Mouse (Mus musculus): ENCODE measurements around the gene Dppa5a.
"Not testable (repeated sequence)": the region's sequence is repeated elsewhere in the genome, so short reads cannot be mapped to it uniquely, and the experiment has no call there.

Gene Dppa5a

DNA sequence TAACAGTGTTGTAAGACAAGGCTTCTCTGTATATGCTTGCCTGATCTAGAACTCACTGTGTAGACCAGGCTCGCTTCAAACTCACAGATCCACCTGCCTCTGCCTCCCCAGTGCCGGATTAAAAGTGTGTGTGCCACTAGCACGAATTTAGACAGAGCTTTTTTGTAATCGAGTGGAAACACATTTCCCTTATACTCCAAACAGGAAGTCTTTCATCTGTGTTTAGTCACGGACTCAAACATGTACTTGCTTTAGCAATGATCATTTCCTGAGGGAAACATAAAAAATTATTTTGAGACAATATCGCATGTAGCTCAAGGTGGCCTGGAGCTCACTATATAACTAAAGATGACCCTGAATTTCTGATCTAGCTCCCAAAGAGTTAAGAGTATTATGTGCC, 4.6 kb downstream of the Dppa5a start:
- no peak for DNase-seq

DNA sequence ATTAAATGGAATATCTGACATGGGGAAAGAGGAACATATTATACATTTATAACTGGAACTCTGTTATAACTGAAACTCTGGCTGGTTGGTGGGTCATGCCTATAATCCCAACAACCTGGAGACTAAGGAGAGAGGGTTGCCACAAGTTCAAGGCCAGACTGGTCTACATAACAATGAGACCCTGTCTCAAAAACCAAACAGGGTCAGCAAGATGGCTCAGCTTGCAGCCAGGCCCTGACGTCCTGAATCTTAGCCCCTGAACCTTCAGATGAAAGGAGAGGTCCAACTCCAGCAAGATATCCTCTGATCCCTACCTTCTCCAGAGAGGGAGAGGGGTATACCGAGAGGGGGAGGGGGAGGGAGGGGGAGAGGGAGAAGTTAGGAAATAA, 7.5 kb downstream of the Dppa5a start:
- DNase-seq = no peak

DNA sequence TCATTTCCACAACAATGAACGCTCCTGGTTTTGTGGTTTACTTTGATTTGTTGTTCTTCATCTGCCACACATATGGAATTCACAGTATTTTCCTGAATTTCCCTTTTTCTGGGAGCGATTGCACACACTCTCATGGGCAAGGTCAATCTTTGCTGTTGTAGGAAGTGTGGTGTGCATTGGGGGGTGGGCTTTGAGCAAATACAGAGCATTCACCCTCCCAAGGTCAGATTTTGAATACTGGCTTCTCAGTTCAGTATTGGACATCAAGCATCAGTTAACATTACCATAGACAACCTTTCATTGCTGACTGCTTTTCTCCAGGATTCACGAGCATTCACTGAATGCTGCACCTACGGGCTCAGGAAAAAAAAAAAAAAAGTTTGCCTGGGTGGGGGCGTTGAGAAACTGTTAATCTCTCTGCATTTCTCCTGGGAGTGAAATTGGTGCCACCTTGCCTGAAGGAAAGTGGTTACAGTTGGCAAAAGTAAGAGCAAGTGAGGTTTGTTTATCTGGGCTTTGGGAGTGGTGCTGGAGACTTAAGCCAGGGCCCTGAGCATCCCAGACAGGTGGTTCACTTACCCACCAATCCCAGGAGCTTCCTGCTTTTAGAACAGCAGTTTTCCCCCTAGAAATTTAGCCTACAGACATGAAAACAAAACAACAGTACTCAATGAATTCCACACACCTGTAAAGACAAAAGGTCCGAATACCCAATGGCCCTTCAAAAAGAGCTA, 8.1 kb downstream of the Dppa5a start:
- DNase-seq = no peak

GRCm38 (mm10) chr9:78358053-78358452, 9.9 kb downstream of the Dppa5a start:
- DNase-seq = peak; percentile 64

GRCm38 (mm10) chr9:78355611-78356010, 12.4 kb downstream of the Dppa5a start, which contains the start of gene Gsta2:
Gene Gsta2 (minus strand): TSS chr9:78355788.
- DNase-seq = no peak

GRCm38 (mm10) chr9:78354665-78355578, 13.1 kb downstream of the Dppa5a start:
- DNase-seq = no peak

GRCm38 (mm10) chr9:78351504-78352220, 16.3 kb downstream of the Dppa5a start:
- no peak for DNase-seq

DNA sequence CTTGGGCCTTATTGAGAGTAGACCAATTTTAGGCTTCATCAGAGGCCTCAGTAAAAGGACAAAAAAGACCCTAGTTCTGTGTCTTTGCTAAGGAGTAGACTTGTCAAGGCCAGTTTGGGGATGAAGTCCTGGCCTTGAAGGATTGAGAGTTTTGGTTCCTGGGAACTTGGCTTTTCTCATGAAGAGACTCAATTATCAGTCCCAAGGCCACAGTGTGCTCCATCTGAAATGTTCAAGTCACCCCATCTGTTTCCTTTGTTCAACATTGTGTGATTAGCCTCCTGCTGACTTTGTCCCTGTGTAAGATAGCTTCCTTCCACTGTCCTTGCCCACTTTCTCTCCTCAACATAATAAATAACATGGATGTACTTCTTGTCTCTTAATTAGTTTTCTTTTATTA, 18.0 kb downstream of the Dppa5a start:
- DNase-seq = not testable (repeated sequence)

GRCm38 (mm10) chr9:78349141-78349540, 18.8 kb downstream of the Dppa5a start:
- DNase-seq = not testable (repeated sequence)

DNA sequence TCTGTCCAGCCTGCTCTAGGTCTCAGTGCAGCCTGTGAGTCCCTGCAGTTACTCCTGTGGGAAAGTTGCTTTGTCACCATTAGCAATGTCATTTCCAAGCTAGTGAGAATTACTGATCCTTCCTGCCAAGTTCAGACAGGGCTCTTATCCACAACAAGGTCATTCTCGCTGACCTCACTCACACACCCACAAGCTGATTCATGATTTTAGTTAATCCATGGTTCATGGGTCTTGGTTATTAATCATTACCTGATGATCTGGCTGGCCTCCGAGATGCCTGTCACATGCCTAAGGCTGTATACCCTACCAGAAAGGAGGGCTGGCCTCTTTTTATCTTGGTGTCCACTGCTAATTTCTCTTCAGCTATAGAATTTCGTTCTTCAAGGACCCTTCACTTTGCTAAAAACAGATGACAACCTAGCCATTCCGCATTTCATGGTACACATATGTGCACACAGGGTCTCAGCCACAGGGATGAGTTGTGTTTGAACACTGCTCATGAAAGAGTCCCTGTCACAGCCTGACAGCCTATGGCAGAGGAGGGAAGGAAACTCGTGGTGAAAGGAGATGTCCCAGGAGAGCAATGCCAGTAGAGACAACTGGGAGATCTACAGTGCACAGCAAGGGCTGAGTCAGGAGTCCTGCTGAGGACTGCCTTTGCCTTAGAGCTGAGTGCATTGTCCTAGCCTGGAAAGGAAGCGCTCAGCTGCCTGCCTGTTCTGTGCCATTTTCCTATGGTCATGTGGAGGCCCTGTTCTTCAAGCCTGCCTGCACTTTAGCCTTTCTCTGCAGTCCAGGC, 19.6 kb downstream of the Dppa5a start:
- DNase-seq = not testable (repeated sequence)

DNA sequence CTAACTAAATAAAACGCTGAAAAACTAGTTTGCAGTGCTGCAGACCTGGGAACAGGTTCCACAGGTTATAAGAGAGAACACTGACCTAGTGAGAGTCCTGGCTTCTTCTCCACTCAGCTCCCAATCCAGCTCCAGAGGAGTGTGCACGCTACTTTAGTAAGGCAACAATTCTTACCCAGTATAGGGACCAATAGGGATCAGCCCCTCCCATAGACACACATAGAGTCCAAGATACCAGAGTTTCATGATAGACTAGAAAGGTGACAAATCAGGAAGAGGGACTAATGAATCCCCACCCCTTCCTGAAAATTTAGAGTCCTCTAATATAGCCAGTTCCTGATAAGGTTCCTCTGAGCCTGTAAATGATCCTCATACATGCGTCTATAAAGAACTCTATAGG, 21.0 kb downstream of the Dppa5a start:
- DNase-seq = no peak

GRCm38 (mm10) chr9:78345235-78345634, 22.7 kb downstream of the Dppa5a start:
- not testable (repeated sequence) for DNase-seq

DNA sequence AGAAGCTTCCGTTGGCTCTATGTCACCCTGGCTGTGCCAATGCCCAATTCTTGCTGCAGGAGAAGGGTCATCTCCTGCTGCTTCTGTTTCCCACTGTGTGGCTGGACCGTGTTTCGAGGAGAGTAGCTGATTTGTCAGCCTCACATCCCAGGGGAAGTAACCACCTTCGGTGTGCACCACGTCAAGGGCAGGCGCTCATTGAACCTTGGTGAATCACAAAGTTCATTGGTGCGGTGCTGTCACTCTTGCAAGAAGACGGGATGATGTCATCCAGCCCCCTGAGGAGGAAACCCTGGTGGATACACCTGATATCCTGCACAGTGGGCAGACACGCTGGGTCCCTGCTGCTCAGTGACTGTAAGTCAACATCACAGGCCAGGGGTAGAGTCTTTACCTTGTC, 24.9 kb downstream of the Dppa5a start:
- not testable (repeated sequence) for DNase-seq

DNA sequence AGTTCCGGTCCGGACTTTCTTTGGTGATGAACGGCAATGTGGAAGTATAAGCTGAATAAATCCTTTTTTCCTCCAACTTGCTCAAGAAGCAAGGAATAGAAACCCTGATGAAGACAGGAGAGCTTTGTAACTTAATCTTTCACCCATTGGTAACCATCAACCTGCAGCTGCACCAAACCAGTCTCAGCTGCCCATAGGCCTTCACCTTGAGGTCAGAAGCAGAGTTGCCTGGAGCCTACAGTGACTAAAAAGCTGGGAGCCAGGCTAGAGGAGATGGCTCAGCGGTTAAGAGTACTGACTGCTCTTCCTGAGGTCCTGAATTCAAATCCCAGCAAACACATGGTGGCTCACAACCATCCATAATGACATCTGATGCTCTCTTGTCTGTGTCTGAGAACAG, 25.5 kb downstream of the Dppa5a start:
- DNase-seq = not testable (repeated sequence)

DNA sequence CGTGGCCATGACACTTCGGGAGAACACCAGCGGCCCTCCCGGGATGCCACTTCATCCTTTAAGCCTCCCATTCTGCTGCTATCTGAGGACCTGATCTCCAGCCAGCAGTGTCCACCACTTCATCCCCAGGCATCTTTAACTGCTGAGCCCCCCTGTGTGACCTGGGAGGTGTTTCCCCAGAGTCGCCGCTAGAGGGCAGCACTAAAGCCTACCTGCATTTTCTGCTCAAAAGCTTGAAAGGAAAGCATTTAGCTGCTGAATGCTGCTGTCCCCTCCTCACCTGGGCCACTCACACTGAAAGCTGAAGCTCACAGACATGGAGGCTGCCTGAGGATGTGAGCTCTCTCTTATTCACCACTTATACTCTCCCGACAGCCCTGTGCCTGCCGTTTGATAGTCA, 27.7 kb downstream of the Dppa5a start:
- DNase-seq = peak; percentile 66

GRCm38 (mm10) chr9:78337050-78337449, 30.9 kb downstream of the Dppa5a start:
- DNase-seq = not testable (repeated sequence)

GRCm38 (mm10) chr9:78327289-78327688, 40.7 kb downstream of the Dppa5a start, which contains the start of gene Omt2b:
Gene Omt2b (plus strand): TSS chr9:78327589.
- DNase-seq = not testable (repeated sequence)

GRCm38 (mm10) chr9:78319499-78319898, 48.5 kb downstream of the Dppa5a start:
- no peak for DNase-seq
